Mouse (Mus musculus) heart, adult 9 months (tissue): ENCODE measurements around the gene Patj.
"Not testable (repeated sequence)": the region's sequence is repeated elsewhere in the genome, so short reads cannot be mapped to it uniquely, and the experiment has no call there.

Experiments
- DNase-seq, 2 experiments: peaks; one replicate each; pipeline ENCODE4 v3.0.0; 2022; ENCODE audit warnings: low spot score in 2 of 2

Patj gene

GRCm38 (mm10) chr4:98577275-98577674, 181.7 kb downstream of the Patj start:
- no peak for DNase-seq

GRCm38 (mm10) chr4:98577957-98578541, 182.5 kb downstream of the Patj start:
- no peak for DNase-seq

GRCm38 (mm10) chr4:98581456-98581855, 185.9 kb downstream of the Patj start:
- no peak for DNase-seq

GRCm38 (mm10) chr4:98584023-98584422, 188.4 kb downstream of the Patj start:
- DNase-seq: no peak

GRCm38 (mm10) chr4:98586303-98586702, 190.7 kb downstream of the Patj start:
- DNase-seq: no peak

- no peak for DNase-seq
Observed at GRCm38 (mm10) chr4:98587686-98588085, 192.1 kb downstream of the Patj start.

- no peak for DNase-seq
Observed at GRCm38 (mm10) chr4:98593961-98594360, 198.4 kb downstream of the Patj start.

- no peak for DNase-seq
Observed at GRCm38 (mm10) chr4:98598546-98598971, 203.0 kb downstream of the Patj start.

- DNase-seq: no peak
Observed at GRCm38 (mm10) chr4:98599358-98599757, 203.8 kb downstream of the Patj start.

- no peak for DNase-seq
Observed at GRCm38 (mm10) chr4:98603131-98603530, 207.5 kb downstream of the Patj start.

- DNase-seq: no peak
Observed at GRCm38 (mm10) chr4:98610501-98610900, 214.9 kb downstream of the Patj start.

GRCm38 (mm10) chr4:98614395-98614794, 218.8 kb downstream of the Patj start:
- DNase-seq: no peak

GRCm38 (mm10) chr4:98619199-98619598, 223.6 kb downstream of the Patj start:
- peak in 1 of 2 experiments; percentile 5 for DNase-seq

- DNase-seq: peak in 1 of 2 experiments; percentile 10
Observed at GRCm38 (mm10) chr4:98620986-98621784, 225.6 kb downstream of the Patj start.

GRCm38 (mm10) chr4:98622180-98622579, 226.6 kb downstream of the Patj start:
- no peak for DNase-seq

GRCm38 (mm10) chr4:98622996-98623673, 227.6 kb downstream of the Patj start:
- no peak for DNase-seq

GRCm38 (mm10) chr4:98628286-98628685, 232.7 kb downstream of the Patj start:
- DNase-seq: no peak

GRCm38 (mm10) chr4:98629217-98629616, 233.6 kb downstream of the Patj start:
- not testable (repeated sequence) for DNase-seq

- no peak for DNase-seq
Observed at GRCm38 (mm10) chr4:98635140-98635837, 239.7 kb downstream of the Patj start.

- DNase-seq: no peak
Observed at GRCm38 (mm10) chr4:98638731-98639130, 243.1 kb downstream of the Patj start.

- no peak for DNase-seq
Observed at GRCm38 (mm10) chr4:98653650-98654049, 258.1 kb downstream of the Patj start.

- no peak for DNase-seq
Observed at GRCm38 (mm10) chr4:98654419-98654821, 258.8 kb downstream of the Patj start.
